Mouse (Mus musculus): ENCODE data around the gene Ttbk1. TPM values are rescaled to one million over a fixed set of nuclear protein-coding genes. Genes with fewer than 3 reads are reported as not detected.

The Ttbk1 gene
- polyA plus RNA-seq, 1 experiment from 2014 or later, result 0.09 TPM

GRCm38 (mm10) chr17:46461347-46461746 lies 26.1 kb downstream of the Ttbk1 start:
- WGBS, result 11% methylated on average over 8 of the region's 8 CpGs
- peak overlapping the region; percentile 62 for H3K4me3 ChIP-seq
- no peak for DNase-seq (ENCODE audit: low spot score)

GRCm38 (mm10) chr17:46460673-46461072 lies 26.8 kb downstream of the Ttbk1 start:
- H3K27me3 ChIP-seq (ENCODE audit: insufficient read depth, poor library complexity, severe bottlenecking), result peaks cover 93% of the 10 kb centered on the region
- H3K4me3 ChIP-seq, result peak overlapping the region; percentile 62
- H3K36me3 ChIP-seq, result no peaks in the 10 kb centered on the region
- peak overlapping the region; percentile 77 for H3K27ac ChIP-seq
- no peak for DNase-seq (ENCODE audit: low spot score)
- 1% methylated on average over 32 of the region's 32 CpGs for WGBS
- H3K4me1 ChIP-seq, result peaks cover 56% of the 10 kb centered on the region
- H3K9me3 ChIP-seq, result no peaks in the 10 kb centered on the region

More at GRCm38 (mm10) chr17:46461347-46461746, 26.1 kb downstream of the Ttbk1 start:
- peak overlapping the region; percentile 77 for H3K27ac ChIP-seq
- peaks cover 93% of the 10 kb centered on the region for H3K27me3 ChIP-seq (ENCODE audit: insufficient read depth, poor library complexity, severe bottlenecking)
- no peaks in the 10 kb centered on the region for H3K36me3 ChIP-seq
- peaks cover 51% of the 10 kb centered on the region for H3K4me1 ChIP-seq
- H3K9me3 ChIP-seq, result no peaks in the 10 kb centered on the region

- no peaks in the 10 kb centered on the region for H3K36me3 ChIP-seq
- H3K4me3 ChIP-seq, result no peak overlapping the region
- H3K9me3 ChIP-seq, result no peaks in the 10 kb centered on the region
- H3K4me1 ChIP-seq, result peaks cover 75% of the 10 kb centered on the region
- WGBS, result 9% methylated on average over 3 of the region's 3 CpGs
- no peak for DNase-seq (ENCODE audit: low spot score)
- H3K27me3 ChIP-seq (ENCODE audit: insufficient read depth, poor library complexity, severe bottlenecking), result peaks cover 97% of the 10 kb centered on the region
- peak overlapping the region; percentile 72 for H3K27ac ChIP-seq
Observed at GRCm38 (mm10) chr17:46458439-46458838, 29.0 kb downstream of the Ttbk1 start.

GRCm38 (mm10) chr17:46457791-46458190 lies 29.7 kb downstream of the Ttbk1 start:
- H3K36me3 ChIP-seq, result no peaks in the 10 kb centered on the region
- no peaks in the 10 kb centered on the region for H3K9me3 ChIP-seq
- WGBS, result 10% methylated on average over 10 of the region's 10 CpGs
- no peak overlapping the region for H3K4me3 ChIP-seq
- H3K27me3 ChIP-seq (ENCODE audit: insufficient read depth, poor library complexity, severe bottlenecking), result peaks cover 97% of the 10 kb centered on the region
- DNase-seq (ENCODE audit: low spot score), result no peak
- H3K4me1 ChIP-seq, result peaks cover 81% of the 10 kb centered on the region
- peak overlapping the region; percentile 72 for H3K27ac ChIP-seq

GRCm38 (mm10) chr17:46455110-46455691 lies 32.3 kb downstream of the Ttbk1 start:
- H3K9me3 ChIP-seq, result no peaks in the 10 kb centered on the region
- WGBS, result 2% methylated on average over 33 of the region's 33 CpGs
- peak overlapping the region; percentile 59 for H3K4me3 ChIP-seq
- H3K27me3 ChIP-seq (ENCODE audit: insufficient read depth, poor library complexity, severe bottlenecking), result peaks cover 91% of the 10 kb centered on the region
- DNase-seq (ENCODE audit: low spot score), result no peak
- H3K4me1 ChIP-seq, result peaks cover 66% of the 10 kb centered on the region
- peak overlapping the region; percentile 44 for H3K27ac ChIP-seq
- no peaks in the 10 kb centered on the region for H3K36me3 ChIP-seq

GRCm38 (mm10) chr17:46454539-46454938 lies 32.9 kb downstream of the Ttbk1 start:
- Histone ChIP-seq H3K27me3 (ENCODE audit: insufficient read depth, poor library complexity, severe bottlenecking) (peaks cover 90% of the 10 kb centered on the region), H3K9me3 (no peaks in the 10 kb centered on the region), H3K27ac (peak overlapping the region; percentile 44), H3K4me1 (peaks cover 61% of the 10 kb centered on the region), H3K36me3 (no peaks in the 10 kb centered on the region), H3K4me3 (peak overlapping the region; percentile 59)
- WGBS, result 1% methylated on average over 9 of the region's 9 CpGs
- no peak for DNase-seq (ENCODE audit: low spot score)

GRCm38 (mm10) chr17:46453970-46454411 lies 33.5 kb downstream of the Ttbk1 start:
- whole genome bisulfite sequencing, result 3% methylated on average over 26 of the region's 26 CpGs
- H3K9me3 ChIP-seq, result no peaks in the 10 kb centered on the region
- no peak overlapping the region for H3K27ac ChIP-seq
- peak overlapping the region; percentile 59 for H3K4me3 ChIP-seq
- no peak for DNase-seq (ENCODE audit: low spot score)
- H3K27me3 ChIP-seq (ENCODE audit: insufficient read depth, poor library complexity, severe bottlenecking), result peaks cover 87% of the 10 kb centered on the region
- no peaks in the 10 kb centered on the region for H3K36me3 ChIP-seq
- H3K4me1 ChIP-seq, result peaks cover 56% of the 10 kb centered on the region

- Histone ChIP-seq H3K27ac (no peak overlapping the region), H3K4me3 (peak overlapping the region; percentile 59; the same call in 1 of the 2 replicates), H3K4me1 (peaks cover 50% of the 10 kb centered on the region), H3K9me3 (no peaks in the 10 kb centered on the region), H3K36me3 (no peaks in the 10 kb centered on the region), H3K27me3 (ENCODE audit: insufficient read depth, poor library complexity, severe bottlenecking) (peaks cover 85% of the 10 kb centered on the region)
- 6% methylated on average over 13 of the region's 13 CpGs for WGBS
- DNase-seq (ENCODE audit: low spot score), result no peak
Observed at GRCm38 (mm10) chr17:46453302-46453948, 34.0 kb downstream of the Ttbk1 start.

GRCm38 (mm10) chr17:46452683-46453082 lies 34.8 kb downstream of the Ttbk1 start:
- no peaks in the 10 kb centered on the region for H3K9me3 ChIP-seq
- no peak for DNase-seq (ENCODE audit: low spot score)
- peaks cover 85% of the 10 kb centered on the region for H3K27me3 ChIP-seq (ENCODE audit: insufficient read depth, poor library complexity, severe bottlenecking)
- no peaks in the 10 kb centered on the region for H3K36me3 ChIP-seq
- H3K27ac ChIP-seq, result no peak overlapping the region
- peaks cover 46% of the 10 kb centered on the region for H3K4me1 ChIP-seq
- 26% methylated on average over 5 of the region's 5 CpGs for WGBS
- 0 out of 2 replicates have a peak overlapping the region, but pooled peaks have one; percentile 18 for H3K4me3 ChIP-seq

- no peak overlapping the region for H3K4me3 ChIP-seq
- no peak overlapping the region for H3K27ac ChIP-seq
- H3K9me3 ChIP-seq, result no peaks in the 10 kb centered on the region
- H3K4me1 ChIP-seq, result peaks cover 29% of the 10 kb centered on the region
- peaks cover 88% of the 10 kb centered on the region for H3K27me3 ChIP-seq (ENCODE audit: insufficient read depth, poor library complexity, severe bottlenecking)
- 85% methylated on average over 16 of the region's 16 CpGs for WGBS
- no peaks in the 10 kb centered on the region for H3K36me3 ChIP-seq
- DNase-seq (ENCODE audit: low spot score), result no peak
Observed at GRCm38 (mm10) chr17:46446264-46446663, 41.2 kb downstream of the Ttbk1 start.

- Histone ChIP-seq H3K4me3 (peak overlapping the region; percentile 61), H3K27ac (peak overlapping the region; percentile 63), H3K27me3 (ENCODE audit: insufficient read depth, poor library complexity, severe bottlenecking) (peaks cover 89% of the 10 kb centered on the region), H3K9me3 (no peaks in the 10 kb centered on the region), H3K4me1 (peaks cover 29% of the 10 kb centered on the region), H3K36me3 (no peaks in the 10 kb centered on the region)
- WGBS, result 2% methylated on average over 50 of the region's 50 CpGs
- DNase-seq (ENCODE audit: low spot score), result no peak
Observed at GRCm38 (mm10) chr17:46444839-46445579, 42.5 kb downstream of the Ttbk1 start.

GRCm38 (mm10) chr17:46439176-46439575 lies 48.3 kb downstream of the Ttbk1 start:
- WGBS, result 88% methylated on average over 10 of the region's 10 CpGs
- peaks cover 77% of the 10 kb centered on the region for H3K27me3 ChIP-seq (ENCODE audit: insufficient read depth, poor library complexity, severe bottlenecking)
- no peak for DNase-seq (ENCODE audit: low spot score)

More at GRCm38 (mm10) chr17:46439176-46439575, 48.3 kb downstream of the Ttbk1 start:
- Histone ChIP-seq H3K27ac (no peak overlapping the region), H3K36me3 (no peaks in the 10 kb centered on the region), H3K9me3 (no peaks in the 10 kb centered on the region), H3K4me3 (no peak overlapping the region), H3K4me1 (peaks cover 16% of the 10 kb centered on the region)
